Mouse (Mus musculus): ENCODE measurements around the gene Tardbp. TPM values are rescaled to one million over a fixed set of nuclear protein-coding genes. Genes with fewer than 3 reads are reported as not detected.
A peak's percentile ranks its signal among the peaks of the same experiment; 100 is the strongest.

Gene Tardbp
- polyA plus RNA-seq, 2 experiments, result 170 to 674 TPM

DNA sequence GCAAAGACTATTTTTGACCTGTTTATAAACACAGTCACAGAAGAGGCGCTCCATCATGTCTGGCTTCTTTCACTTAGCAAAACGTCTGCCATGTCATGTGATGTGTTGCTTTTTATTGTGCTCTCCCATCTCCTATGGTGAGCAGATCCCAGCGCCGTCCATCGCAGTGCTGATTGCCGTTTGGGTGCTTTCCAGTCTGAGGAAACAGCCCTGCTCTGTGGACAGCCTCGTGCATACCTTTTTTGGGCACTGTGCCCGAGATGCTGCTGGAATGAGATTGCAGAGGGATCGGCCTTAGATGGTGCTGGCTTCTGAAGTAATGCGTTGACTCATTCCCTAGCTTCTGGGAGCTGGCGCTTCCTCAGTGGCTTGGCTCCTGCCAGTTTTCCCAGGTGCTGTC, 19.8 kb upstream of the Tardbp start:
- WGBS, result 56% methylated on average over 11 of the region's 11 CpGs
- no peak overlapping the region for H3K4me3 ChIP-seq (replicated peaks; ENCODE audit: low read length)
- H3K4me1 ChIP-seq (ENCODE audit: control insufficient read depth, insufficient read depth, low read length), result peaks cover 9% of the 10 kb centered on the region; the same call in 1 of the 2 replicates
- no peak for TF ChIP-seq POLR2A (IDR thresholded peaks at IDR 0.05; ENCODE audit: borderline replicate concordance, extremely low read depth, insufficient read depth, insufficient read length)
- no peak overlapping the region for H3K9ac ChIP-seq (ENCODE audit: low read depth, low read length, severe bottlenecking)
- no peak for DNase-seq (ENCODE audit: low spot score)
- no peak overlapping the region for H3K27ac ChIP-seq (replicated peaks; ENCODE audit: low read depth, low read length)
- H3K36me3 ChIP-seq (ENCODE audit: control insufficient read depth, insufficient read depth, low read length), result no peaks in the 10 kb centered on the region
- no peaks in the 10 kb centered on the region for H3K9me3 ChIP-seq (ENCODE audit: control insufficient read depth, low read length)
- ATAC-seq (ENCODE audit: low FRiP score, low read depth), result no peak; the same call in 1 of the 2 replicates
- no peaks in the 10 kb centered on the region for H3K27me3 ChIP-seq (ENCODE audit: control insufficient read depth, insufficient read depth, low read length)
- no peak overlapping the region for H3K4me2 ChIP-seq (replicated peaks; ENCODE audit: low read depth, low read length, severe bottlenecking)

GRCm38 (mm10) chr4:148644926-148645325, 18.1 kb upstream of the Tardbp start:
- WGBS, result 89% methylated on average over 6 of the region's 6 CpGs
- H3K9me3 ChIP-seq (ENCODE audit: control insufficient read depth, low read length), result no peaks in the 10 kb centered on the region
- no peak for DNase-seq (ENCODE audit: low spot score)
- no peak overlapping the region for H3K9ac ChIP-seq (ENCODE audit: low read depth, low read length, severe bottlenecking)
- H3K27ac ChIP-seq (replicated peaks; ENCODE audit: low read depth, low read length), result no peak overlapping the region
- H3K27me3 ChIP-seq (ENCODE audit: control insufficient read depth, insufficient read depth, low read length), result no peaks in the 10 kb centered on the region
- no peak for TF ChIP-seq POLR2A (IDR thresholded peaks at IDR 0.05; ENCODE audit: borderline replicate concordance, extremely low read depth, insufficient read depth, insufficient read length)
- H3K4me3 ChIP-seq (replicated peaks; ENCODE audit: low read length), result no peak overlapping the region
- ATAC-seq (ENCODE audit: low FRiP score, low read depth), result no peak
- H3K4me2 ChIP-seq (replicated peaks; ENCODE audit: low read depth, low read length, severe bottlenecking), result no peak overlapping the region
- peaks cover 9% of the 10 kb centered on the region; the same call in 1 of the 2 replicates for H3K4me1 ChIP-seq (ENCODE audit: control insufficient read depth, insufficient read depth, low read length)
- H3K36me3 ChIP-seq (ENCODE audit: control insufficient read depth, insufficient read depth, low read length), result no peaks in the 10 kb centered on the region

- peak; percentile 42; the same call in 1 of the 2 replicates for ATAC-seq (ENCODE audit: low FRiP score, low read depth)
- WGBS, result 9% methylated on average over 9 of the region's 9 CpGs
- no peak overlapping the region for H3K9ac ChIP-seq (ENCODE audit: low read depth, low read length, severe bottlenecking)
Observed at GRCm38 (mm10) chr4:148644157-148644511, 17.3 kb upstream of the Tardbp start.

DNA sequence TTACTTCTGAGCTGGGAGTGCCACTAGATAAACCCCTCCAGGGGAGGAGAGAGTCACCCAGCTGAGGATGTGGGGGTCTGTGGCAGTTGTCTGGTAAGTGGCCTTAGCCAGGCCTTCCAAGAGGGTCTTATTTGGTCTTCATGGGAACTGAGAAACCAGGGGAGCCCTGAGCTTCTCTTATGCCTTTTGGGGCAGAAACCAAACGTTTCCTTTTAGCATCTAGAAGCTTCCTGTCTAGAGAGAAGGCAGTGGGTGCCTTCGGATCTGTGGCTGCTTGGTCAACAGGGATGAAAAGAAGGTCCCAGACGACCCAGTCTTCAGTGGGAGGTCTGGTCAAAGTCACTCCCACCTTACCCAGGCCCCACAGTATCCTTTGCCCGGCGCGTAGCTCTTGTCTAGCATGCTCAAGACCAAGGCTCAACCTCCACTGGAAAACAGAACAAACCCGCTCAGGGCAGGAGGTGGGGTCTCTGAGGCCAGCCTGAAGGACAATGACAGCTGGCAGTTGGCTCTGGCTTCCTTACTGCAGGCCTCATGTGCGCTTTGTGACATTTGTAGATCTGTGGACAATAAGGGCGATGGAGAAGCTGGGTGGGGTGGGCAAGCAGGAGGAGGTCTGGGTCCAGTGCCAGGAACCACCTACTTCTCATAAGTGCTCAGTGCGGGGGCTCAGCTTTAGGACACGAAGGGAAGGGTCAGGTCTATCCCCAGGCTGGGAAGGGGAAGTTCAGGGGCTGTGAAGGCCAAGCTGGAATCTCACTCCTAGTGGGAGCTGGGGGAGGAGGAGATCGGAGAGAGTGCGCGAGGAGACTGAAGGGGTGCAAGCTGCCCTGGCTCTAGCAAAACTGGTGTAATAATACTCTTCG, 16.7 kb upstream of the Tardbp start, which contains the start of gene Gm572:
Gene Gm572 (plus strand): TSS at position 27 of the 866 bp plus-strand sequence.
- H3K9me3 ChIP-seq (ENCODE audit: control insufficient read depth, low read length), result no peaks in the 10 kb centered on the region
- peaks cover 9% of the 10 kb centered on the region; the same call in 1 of the 2 replicates for H3K4me1 ChIP-seq (ENCODE audit: control insufficient read depth, insufficient read depth, low read length)
- H3K27ac ChIP-seq (replicated peaks; ENCODE audit: low read depth, low read length), result no peak within 1 kb of the TSS
- no peaks in the 10 kb centered on the region for H3K36me3 ChIP-seq (ENCODE audit: control insufficient read depth, insufficient read depth, low read length)
- no peak within 1 kb of the TSS for H3K9ac ChIP-seq (ENCODE audit: low read depth, low read length, severe bottlenecking)
- 63% methylated on average over 15 of the region's 15 CpGs for WGBS
- TF ChIP-seq POLR2A (IDR thresholded peaks at IDR 0.05; ENCODE audit: borderline replicate concordance, extremely low read depth, insufficient read depth, insufficient read length), result no peak
- ATAC-seq (ENCODE audit: low FRiP score, low read depth) (peak; percentile 56), DNase-seq (ENCODE audit: low spot score) (peak; percentile 42)
- H3K4me3 ChIP-seq (replicated peaks; ENCODE audit: low read length), result no peak within 1 kb of the TSS; the same call in 1 of the 2 replicates
- H3K4me2 ChIP-seq (replicated peaks; ENCODE audit: low read depth, low read length, severe bottlenecking), result peak within 1 kb of the TSS; percentile 35; the same call in 1 of the 2 replicates
- H3K27me3 ChIP-seq (ENCODE audit: control insufficient read depth, insufficient read depth, low read length), result no peaks in the 10 kb centered on the region

More at GRCm38 (mm10) chr4:148644157-148644511, 17.3 kb upstream of the Tardbp start:
- DNase-seq (ENCODE audit: low spot score), result no peak
- Histone ChIP-seq H3K4me1 (ENCODE audit: control insufficient read depth, insufficient read depth, low read length) (peaks cover 9% of the 10 kb centered on the region; the same call in 1 of the 2 replicates), H3K27me3 (ENCODE audit: control insufficient read depth, insufficient read depth, low read length) (no peaks in the 10 kb centered on the region), H3K36me3 (ENCODE audit: control insufficient read depth, insufficient read depth, low read length) (no peaks in the 10 kb centered on the region), H3K4me3 (replicated peaks; ENCODE audit: low read length) (no peak overlapping the region; the same call in 1 of the 2 replicates), H3K4me2 (replicated peaks; ENCODE audit: low read depth, low read length, severe bottlenecking) (peak overlapping the region; percentile 35; the same call in 1 of the 2 replicates), H3K9me3 (ENCODE audit: control insufficient read depth, low read length) (no peaks in the 10 kb centered on the region), H3K27ac (replicated peaks; ENCODE audit: low read depth, low read length) (no peak overlapping the region)
- TF ChIP-seq POLR2A (IDR thresholded peaks at IDR 0.05; ENCODE audit: borderline replicate concordance, extremely low read depth, insufficient read depth, insufficient read length), result no peak

GRCm38 (mm10) chr4:148641121-148641520, 14.3 kb upstream of the Tardbp start:
- DNase-seq (ENCODE audit: low spot score) (no peak), ATAC-seq (ENCODE audit: low FRiP score, low read depth) (no peak)
- TF ChIP-seq POLR2A (IDR thresholded peaks at IDR 0.05; ENCODE audit: borderline replicate concordance, extremely low read depth, insufficient read depth, insufficient read length), result no peak
- Histone ChIP-seq H3K9me3 (ENCODE audit: control insufficient read depth, low read length) (no peaks in the 10 kb centered on the region), H3K9ac (ENCODE audit: low read depth, low read length, severe bottlenecking) (no peak overlapping the region), H3K4me1 (ENCODE audit: control insufficient read depth, insufficient read depth, low read length) (peaks cover 9% of the 10 kb centered on the region; the same call in 1 of the 2 replicates), H3K36me3 (ENCODE audit: control insufficient read depth, insufficient read depth, low read length) (no peaks in the 10 kb centered on the region), H3K27ac (replicated peaks; ENCODE audit: low read depth, low read length) (no peak overlapping the region), H3K4me2 (replicated peaks; ENCODE audit: low read depth, low read length, severe bottlenecking) (no peak overlapping the region), H3K27me3 (ENCODE audit: control insufficient read depth, insufficient read depth, low read length) (no peaks in the 10 kb centered on the region), H3K4me3 (replicated peaks; ENCODE audit: low read length) (no peak overlapping the region)
- WGBS, result 65% methylated on average over 5 of the region's 5 CpGs
